Mouse (Mus musculus): ENCODE measurements around the gene Pip5kl1.

Pip5kl1 gene

GRCm38 (mm10) chr2:32574497-32574896 lies at the start of gene Pip5kl1:
Gene Pip5kl1 (plus strand): TSS chr2:32574797.
- DNase-seq = no peak

GRCm38 (mm10) chr2:32525816-32526215 lies 48.8 kb upstream of the Pip5kl1 start:
- peak in 1 of 2 experiments; percentile 70 for DNase-seq

GRCm38 (mm10) chr2:32527468-32527966 lies 47.1 kb upstream of the Pip5kl1 start:
- DNase-seq = peak; percentile 88 to 91

GRCm38 (mm10) chr2:32528326-32528725 lies 46.3 kb upstream of the Pip5kl1 start:
- DNase-seq = no peak

- DNase-seq = peak in 1 of 2 experiments; percentile 27
Observed at GRCm38 (mm10) chr2:32530479-32530878, 44.1 kb upstream of the Pip5kl1 start.

GRCm38 (mm10) chr2:32533163-32533562 lies 41.4 kb upstream of the Pip5kl1 start:
- no peak for DNase-seq

- peak in 1 of 2 experiments; percentile 68 for DNase-seq
Observed at GRCm38 (mm10) chr2:32534061-32534732, 40.4 kb upstream of the Pip5kl1 start.

- DNase-seq = peak; percentile 98 to 99
Observed at GRCm38 (mm10) chr2:32534733-32535471, 39.7 kb upstream of the Pip5kl1 start, which contains the start of gene Fam102a. Gene Fam102a (plus strand): TSS chr2:32535332.

- DNase-seq = peak; percentile 72 to 79
Observed at GRCm38 (mm10) chr2:32535501-32535991, 39.1 kb upstream of the Pip5kl1 start.

GRCm38 (mm10) chr2:32536086-32536633 lies 38.4 kb upstream of the Pip5kl1 start:
- DNase-seq = peak; percentile 69 to 74

- DNase-seq = peak; percentile 71 to 73
Observed at GRCm38 (mm10) chr2:32536634-32537359, 37.8 kb upstream of the Pip5kl1 start.

- peak in 1 of 2 experiments; percentile 64 for DNase-seq
Observed at GRCm38 (mm10) chr2:32537360-32537905, 37.2 kb upstream of the Pip5kl1 start.

GRCm38 (mm10) chr2:32537941-32538340 lies 36.7 kb upstream of the Pip5kl1 start:
- DNase-seq = peak in 1 of 2 experiments; percentile 50

GRCm38 (mm10) chr2:32538461-32538860 lies 36.1 kb upstream of the Pip5kl1 start:
- DNase-seq = peak in 1 of 2 experiments; percentile 25

GRCm38 (mm10) chr2:32539452-32539981 lies 35.1 kb upstream of the Pip5kl1 start:
- no peak for DNase-seq

- DNase-seq = no peak
Observed at GRCm38 (mm10) chr2:32541333-32541908, 33.2 kb upstream of the Pip5kl1 start.

GRCm38 (mm10) chr2:32541986-32542573 lies 32.5 kb upstream of the Pip5kl1 start:
- no peak for DNase-seq

- DNase-seq = no peak
Observed at GRCm38 (mm10) chr2:32543031-32543449, 31.6 kb upstream of the Pip5kl1 start.

GRCm38 (mm10) chr2:32546951-32547350 lies 27.6 kb upstream of the Pip5kl1 start:
- DNase-seq = no peak

- no peak for DNase-seq
Observed at GRCm38 (mm10) chr2:32547380-32547779, 27.2 kb upstream of the Pip5kl1 start.

Measured in kidney, adult 8-10 months (tissue).